Mouse (Mus musculus) right cerebral cortex, adult 18-20 months (tissue): ENCODE data around the gene Emc8.
A peak's percentile ranks its signal among the peaks of the same experiment; 100 is the strongest.

ENCODE experiments used
- DNase-seq: peaks from one replicate; pipeline ENCODE4 v3.0.0; 2022; ENCODE audit warnings: mixed read lengths

Gene Emc8

DNA sequence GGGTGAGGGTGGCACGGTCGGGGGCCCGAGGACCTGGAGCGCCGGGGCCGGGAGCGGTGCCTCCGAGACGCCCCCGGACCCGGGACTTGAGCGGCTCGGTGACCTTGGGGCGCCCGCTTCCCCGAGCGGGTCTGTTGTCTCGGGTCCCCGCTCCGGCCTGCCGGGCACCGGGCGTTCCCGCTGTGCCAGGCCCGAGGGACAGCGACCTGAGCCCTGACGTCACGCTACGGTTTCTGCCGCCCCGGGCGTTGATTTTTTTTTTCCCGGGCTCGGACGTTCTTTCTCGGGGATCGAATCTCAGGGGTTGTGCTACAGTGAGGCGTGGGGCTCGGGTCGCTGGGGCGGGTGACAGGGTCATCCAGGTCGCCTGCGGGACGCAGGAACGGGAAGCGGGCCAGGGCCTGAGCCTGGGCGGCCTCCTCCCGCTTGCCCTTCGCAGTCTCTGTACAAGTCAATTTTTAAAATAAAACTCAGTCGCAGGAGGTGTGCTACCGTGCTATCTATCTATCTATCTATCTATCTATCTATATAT lies at the start of gene Emc8:
Gene Emc8, minus strand, starts transcription at position 200 of the 532 bp plus-strand sequence.
- DNase-seq: no peak

DNA sequence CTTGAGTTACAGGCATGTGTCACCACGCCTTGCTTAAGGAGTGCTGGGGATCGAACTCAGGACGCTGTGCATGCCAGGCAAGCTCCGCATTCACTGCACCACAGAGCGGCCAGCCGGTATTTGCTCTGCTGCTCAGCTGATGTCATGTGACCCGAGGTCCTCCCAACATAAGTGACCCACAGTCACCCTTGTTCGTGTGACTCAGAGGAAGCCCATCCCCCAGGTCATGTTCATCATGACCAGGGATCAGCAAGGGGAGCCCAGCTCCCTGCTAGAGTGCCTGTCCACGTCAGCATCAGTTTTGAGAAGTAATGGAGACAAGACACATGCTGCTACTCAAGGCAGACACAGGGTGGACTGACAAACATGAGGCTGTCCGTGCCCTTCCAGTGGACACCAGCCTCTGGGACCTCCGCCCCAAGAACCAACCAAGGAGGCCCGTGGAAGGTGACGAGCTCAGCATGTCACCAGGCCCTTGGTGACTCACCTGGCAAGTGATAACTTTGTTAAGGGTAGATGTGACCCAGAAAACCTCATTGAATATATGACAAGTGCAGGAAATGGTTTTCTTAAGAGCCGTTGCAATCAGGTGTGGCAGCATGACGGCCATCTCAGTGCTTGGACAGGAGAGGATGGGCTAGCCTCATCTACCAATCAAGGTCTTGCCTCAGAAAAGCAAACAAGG lies 47.8 kb upstream of the Emc8 start:
- DNase-seq: no peak

DNA sequence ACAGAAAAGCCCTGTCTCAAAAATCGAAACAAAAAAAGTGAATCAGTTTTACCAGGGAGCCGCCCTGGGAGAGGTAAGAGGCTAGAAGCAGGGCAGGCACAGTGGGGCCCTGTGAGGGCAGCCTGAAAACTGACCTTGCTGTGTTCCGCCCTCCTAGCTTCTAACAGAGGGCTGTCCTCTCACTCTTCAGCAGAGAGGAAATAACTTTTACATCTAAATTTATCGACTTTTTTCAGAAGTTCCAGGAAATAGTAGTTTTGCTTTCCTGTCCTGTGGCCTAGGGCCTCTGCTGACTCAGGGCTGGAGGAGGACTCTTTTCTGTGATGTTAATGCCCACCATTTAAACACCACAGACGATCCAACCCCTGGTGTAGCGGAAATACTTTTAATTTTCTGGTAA lies 46.8 kb upstream of the Emc8 start:
- DNase-seq: no peak

DNA sequence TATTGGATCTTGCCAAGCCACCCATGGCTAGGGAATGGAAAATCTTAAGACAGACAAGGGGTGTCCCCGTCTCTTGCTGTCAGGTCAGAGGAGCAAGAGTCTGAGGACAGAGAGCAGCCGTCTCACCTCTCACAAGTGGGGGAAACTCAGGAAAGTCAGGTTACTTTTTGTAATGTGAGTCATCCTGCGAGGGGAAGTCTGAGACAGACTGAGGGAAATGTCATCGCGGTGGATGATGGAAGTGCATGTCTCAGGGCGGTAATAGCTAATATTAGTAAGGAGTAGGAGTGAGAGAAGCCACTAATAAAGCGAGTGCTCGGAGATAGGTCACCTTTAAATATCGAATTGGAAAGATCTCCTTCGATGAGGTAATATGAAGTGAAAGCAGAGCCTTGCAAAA lies 40.8 kb upstream of the Emc8 start:
- no peak for DNase-seq

DNA sequence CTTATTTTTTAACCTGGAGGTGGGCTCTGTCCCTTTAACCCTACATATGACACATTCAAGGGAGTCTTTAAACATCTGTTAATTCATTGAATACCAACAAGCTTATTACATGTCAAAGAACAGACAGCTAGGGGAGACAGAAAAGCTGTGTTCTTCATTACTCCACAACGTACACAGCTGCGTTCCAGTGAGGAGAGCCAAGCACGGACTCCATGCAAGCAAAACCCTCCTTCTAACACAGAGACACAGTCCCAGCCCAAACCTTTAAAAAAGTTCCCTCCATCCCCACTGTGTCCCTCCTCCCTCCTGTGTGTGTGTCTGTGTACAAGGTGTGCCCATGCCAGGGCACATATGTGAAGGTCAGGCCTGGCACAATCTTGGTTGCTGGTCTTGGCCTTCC lies 37.8 kb upstream of the Emc8 start:
- no peak for DNase-seq

DNA sequence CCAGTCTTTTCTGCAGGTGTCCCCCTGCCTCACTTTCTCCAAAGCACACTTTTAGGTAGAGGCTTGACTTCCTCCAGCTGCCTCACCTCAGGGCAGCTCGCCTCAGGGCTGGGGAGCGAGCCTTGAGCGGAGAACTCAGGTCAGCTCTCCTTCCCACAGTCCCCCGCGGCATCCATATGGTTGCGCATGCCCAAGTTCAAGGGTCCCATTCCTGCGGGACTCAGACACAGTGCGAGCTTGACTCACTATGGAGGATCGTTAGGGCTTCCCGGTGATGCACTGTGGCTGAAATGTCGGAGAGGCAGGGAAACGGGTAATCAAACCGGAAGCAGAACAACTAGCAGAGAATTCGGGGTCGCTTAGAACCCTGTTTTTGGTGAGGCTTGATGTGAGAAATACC lies 36.8 kb upstream of the Emc8 start:
- no peak for DNase-seq

DNA sequence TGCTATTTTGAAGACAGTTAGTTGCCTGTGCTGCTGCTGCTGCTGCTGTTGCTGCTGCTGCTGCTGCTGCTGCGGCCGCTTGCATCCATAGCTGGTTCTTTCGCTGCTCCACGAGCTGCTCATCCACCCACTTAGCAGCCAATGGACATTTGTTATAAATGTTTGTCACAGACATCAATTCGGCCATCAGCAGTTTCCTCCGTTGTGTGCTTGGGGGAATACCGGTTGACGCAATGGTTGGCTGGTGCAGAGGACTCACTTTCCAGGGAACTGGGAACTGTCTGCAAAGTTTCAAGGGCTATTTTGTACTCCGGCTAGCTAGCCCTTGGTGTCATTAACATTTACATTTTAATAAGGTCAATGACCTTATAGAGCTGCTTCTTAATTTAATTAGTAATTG lies 35.8 kb upstream of the Emc8 start:
- no peak for DNase-seq

DNA sequence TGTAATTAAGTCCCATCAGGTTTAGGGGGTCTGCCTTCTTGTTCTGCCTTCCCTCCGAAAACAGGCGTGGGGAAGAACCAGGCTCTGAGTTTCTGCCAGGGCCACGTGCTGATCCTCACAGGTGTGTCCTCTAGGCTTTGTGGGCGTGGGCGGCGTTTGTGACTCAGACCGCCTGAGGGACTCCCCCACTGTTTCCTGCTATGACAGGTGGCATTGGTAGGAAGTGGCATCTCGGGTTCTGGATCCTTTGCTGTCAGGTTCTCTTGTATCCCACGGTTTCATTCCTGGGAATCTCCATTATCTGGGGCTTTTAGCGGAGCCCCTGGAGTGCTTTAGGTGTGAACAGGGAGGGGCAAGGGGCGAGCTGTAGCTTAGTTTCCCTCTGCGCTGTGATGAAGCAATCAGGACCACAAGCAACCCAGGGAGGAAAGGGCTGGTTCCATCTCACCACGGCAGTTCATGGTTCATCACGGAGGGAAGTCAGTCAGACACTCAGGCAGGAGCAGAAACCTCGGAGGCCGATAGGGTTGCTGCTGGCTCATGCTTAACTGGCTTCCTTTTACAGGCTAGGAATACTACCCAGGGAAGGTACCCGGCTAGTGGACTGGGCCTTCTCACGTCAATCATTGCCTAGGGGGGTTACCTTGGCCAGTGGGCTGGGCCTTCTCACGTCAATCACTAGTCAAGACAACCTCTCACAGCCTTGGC lies 33.5 kb upstream of the Emc8 start:
- peak; percentile 51 for DNase-seq

DNA sequence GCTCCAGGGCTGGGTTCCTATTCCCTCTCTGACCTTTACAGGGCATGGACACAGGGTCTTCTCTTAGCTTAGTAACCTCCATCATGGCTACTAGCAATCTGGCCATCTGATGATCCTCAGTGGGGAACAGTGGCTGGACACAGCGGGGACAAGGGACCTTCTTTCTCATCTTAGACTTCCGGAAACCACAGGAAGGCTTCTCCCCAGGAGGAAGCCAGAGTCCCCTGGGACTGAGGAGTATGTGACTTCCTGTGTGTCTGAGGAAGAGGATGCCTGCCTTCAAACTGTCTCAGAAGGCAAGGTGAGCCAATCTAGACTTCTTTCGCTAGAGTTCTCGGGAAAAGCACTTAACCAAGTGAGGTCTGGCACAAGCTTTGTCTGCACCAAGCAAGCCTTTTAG lies 31.7 kb upstream of the Emc8 start:
- DNase-seq: no peak

DNA sequence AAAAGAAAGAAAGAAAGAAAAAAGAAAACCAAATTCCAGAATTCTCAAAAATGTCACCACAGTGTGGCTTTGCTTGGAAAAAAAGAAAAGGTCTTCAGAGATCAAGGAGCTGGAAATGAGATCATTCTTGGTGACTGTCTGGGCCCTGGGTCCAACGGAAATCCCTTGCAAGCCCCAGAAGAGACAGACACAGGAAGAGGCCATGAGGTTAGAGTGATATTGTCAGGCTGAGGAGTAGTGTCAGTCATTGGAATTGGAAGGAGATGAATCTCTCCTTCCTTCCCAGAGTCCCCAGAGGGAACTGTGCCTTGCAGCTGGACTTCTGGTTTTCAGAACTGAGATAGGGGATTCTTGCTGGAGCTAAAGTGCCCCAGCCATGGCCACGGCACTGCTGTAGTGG lies 31.2 kb upstream of the Emc8 start:
- DNase-seq: no peak

DNA sequence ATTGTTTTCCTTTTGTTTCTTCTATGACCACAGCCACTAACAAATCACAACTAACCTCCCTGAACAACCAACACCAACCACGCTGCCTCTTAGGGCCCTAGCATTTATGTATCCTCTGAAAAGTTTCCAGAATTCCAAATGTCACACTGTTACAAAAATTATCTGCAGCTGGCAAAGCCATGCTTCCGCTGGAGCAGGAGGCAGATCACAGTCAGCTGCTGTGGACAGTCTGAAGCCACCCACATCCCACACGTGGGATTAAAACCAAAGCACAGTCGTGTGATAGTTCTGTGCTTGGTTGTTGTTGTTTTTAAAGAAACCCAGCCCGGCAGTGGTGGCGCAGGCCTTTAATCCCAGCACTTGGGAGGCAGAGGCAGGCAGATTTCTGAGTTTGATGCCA lies 30.7 kb upstream of the Emc8 start:
- DNase-seq: no peak

DNA sequence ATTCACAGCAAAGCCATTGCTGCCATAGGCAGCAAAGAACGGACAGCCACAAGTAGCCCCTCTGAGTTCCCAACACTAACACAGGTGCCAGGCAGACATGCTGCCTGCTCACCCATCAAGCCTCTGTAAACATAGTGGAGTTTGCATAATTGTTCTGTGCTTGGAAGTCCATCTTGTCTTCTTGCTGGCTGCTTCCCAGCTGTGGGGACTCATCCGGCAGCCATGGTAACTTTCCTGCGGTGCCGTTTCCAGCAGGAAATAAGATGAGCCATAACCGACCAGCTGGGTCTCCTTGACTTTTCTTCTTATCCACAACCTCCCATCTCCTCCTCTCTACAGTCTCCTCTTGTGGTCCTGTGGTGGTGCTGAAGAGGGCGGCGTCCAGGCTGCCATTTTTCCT lies 30.1 kb upstream of the Emc8 start:
- DNase-seq: no peak

DNA sequence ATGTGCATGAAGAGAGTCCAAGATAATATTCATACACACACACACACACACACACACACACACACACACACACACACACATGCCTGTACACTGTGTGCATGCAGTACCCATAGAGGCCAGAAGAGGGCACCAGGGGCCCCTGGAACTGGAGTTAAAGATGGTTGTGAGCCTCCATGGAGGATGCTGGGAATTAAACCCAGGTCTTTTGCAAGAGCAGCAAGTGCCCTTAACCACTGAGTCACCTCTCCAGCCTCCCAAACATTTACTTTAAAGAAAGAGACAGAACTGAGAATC lies 29.6 kb upstream of the Emc8 start:
- DNase-seq: no peak

DNA sequence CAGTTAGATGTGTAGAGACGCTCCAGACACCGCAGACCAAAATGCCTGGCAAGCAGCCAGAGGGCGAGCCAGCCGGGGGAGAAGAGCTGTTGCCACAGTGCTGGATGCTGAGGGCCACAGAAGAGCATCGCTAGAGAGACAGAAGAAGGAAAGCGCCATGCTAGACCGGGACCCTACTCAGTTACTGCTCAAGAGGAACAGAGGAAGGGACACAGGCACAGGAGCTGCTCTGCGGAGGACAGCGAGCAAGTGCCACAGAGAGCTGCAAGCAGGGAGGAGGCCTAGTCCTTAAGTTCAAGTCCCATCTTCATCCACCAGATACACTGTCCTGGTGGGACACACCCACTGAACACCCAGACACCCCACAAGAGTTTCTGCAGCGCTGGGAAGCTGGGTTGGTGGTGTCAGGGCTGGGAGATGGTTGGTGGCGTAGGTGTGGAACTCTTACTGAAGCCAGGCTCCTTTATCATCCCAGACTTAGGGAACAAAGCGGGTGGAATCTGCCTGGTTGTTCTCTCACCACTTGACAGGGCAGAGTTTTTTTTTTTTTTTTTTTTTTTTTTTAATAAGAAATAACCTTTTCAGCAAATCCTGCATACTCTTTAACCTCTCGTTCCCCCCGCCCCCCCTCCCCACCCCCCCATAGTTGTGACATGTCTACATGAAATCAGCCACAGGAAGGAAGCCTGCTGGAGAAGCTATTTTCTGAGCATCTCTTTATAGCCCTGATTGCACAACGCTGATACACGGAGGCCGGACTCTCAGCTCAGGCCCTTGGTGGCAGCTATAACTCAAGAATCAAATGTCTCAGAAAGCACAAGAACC lies 29.0 kb upstream of the Emc8 start:
- no peak for DNase-seq

DNA sequence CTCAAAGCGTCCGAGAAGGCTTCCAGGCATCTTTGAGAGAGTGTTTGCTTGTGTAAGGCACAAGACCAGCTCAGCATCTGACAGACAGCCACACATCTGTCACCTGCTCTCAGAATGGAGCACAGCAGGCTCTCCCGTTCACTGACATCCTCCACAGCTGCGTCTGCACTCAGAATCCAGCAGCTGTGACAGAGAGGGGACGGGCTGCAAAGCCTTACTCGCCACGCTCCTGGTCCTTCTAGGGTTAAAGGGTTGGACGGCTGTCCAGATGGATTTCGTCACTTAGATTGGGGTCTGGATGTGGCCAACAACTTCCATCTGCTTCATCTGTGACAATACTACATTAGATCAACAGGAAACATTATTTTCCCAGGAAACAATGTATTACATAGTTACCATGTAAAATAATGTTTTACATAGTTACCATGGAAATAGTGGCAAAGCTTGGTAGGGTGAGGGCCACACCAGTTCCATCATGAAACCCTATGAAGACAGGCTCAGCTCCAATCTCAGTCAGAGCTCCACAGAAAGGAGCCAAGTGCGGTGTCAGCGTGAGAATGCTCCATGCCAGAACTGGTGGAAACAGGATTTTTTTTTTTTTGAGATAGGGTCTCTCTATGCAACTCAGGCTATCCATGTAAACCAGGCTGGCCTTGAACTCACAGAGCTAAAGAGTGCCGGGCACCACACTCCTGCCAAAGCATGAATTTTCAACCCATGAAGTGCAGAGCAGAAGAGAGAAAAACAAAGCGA lies 28.2 kb upstream of the Emc8 start:
- DNase-seq: no peak

DNA sequence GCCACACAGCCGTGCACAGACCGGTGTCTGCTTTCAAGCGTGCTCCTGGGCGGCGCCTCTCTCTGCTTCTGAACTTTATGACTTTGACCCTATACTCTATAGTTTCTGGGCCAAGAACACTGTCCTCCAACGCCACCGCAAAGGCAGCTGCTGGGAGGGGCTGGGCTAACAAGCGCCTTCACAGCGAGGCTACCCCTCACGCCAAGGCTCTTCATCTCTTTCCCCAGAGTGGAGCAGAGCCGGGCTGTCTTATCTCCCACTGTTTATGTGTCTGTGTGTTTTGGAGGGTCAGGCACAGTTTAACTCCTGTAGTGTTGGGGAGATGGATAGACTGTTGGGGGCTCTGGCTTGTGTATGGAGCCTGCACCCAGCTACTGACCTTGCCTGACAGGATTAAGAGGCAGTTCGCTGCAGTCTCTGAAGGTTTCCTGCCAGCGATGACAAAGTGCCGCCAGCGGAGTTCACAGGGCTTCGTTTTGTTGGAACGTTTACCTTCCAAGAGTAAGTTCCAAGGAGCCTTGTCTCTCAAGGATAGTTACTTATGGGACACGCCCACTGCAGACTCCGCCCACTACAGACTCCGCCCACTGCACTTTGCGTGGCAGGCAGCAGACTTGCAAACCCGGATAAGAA lies 25.6 kb upstream of the Emc8 start:
- no peak for DNase-seq

DNA sequence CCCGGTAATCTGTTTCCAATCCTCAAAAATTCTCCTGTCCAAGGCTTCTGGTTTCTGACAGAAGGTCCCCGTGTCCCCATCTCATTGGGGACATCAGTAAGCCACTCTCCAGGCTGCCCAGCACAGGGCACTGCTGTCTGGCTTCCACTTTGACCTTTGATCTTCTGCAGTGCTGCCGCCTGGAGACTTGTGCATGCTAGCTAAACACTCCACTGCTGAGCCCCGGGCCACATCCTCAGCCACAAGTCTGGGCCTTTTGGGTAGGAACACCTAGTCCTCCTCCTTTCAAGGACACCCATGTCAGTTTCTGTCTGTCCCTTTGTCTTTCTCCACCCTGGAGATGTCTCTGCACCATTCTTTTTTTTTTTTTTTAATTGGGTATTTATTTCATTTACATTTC lies 24.6 kb upstream of the Emc8 start:
- no peak for DNase-seq

DNA sequence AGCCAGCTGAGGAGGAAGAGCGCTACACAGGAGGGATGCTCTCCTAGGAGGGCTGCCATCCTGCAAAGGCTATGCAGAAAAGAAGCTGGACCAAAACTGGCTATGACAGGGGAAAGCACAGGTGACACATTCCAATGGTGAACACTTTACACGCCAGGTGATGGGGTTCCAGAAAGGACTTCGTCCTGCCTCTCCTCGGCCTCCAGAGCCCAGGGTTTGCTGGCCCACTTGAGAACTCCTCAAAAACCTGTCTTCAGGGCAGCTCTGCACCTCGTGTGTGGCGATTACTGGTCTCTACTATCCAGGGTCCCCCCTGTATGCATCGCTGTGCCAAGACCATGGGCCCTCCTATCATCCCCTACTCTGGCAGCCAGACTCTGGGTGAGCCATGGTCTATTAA lies 20.1 kb upstream of the Emc8 start:
- DNase-seq: no peak

DNA sequence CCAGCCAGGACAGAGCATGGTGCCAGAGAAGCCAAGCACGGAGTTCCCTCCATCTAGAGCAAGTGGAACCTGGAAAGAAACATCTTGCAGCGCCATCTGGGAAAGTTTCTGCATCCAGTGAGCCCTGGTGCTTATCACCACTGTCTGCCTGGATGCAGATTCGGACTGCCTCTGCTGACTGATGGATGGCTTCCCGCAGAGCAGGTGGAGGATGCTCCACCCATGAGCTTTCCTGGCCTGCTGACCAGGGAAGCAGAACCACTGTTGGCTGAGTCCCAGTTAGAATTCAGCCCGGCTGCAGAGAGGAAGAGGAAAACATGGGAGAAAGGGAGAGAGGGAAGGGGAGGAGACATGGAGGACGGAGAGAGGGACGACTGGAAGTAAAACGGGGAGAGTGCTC lies 19.4 kb upstream of the Emc8 start:
- DNase-seq: no peak

DNA sequence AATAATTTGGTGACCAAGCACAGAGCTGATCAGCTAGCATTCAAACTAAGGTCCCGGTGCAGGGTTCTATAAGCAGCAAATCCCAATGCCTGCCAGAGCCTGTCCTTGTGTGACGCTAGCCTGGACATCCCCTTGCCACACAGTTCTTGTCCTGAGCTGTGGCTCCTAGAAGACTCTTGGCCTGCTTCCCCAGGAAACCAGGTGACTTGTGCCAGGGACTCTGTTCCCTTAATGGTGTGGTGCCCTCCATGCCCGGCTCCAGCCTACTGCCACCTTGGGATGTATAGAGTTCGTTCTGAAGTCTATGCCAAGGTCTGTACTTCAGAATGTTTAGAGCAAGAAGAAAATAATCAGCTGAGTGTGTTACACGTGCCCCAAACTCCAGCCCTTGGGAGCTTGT lies 18.2 kb upstream of the Emc8 start:
- no peak for DNase-seq

DNA sequence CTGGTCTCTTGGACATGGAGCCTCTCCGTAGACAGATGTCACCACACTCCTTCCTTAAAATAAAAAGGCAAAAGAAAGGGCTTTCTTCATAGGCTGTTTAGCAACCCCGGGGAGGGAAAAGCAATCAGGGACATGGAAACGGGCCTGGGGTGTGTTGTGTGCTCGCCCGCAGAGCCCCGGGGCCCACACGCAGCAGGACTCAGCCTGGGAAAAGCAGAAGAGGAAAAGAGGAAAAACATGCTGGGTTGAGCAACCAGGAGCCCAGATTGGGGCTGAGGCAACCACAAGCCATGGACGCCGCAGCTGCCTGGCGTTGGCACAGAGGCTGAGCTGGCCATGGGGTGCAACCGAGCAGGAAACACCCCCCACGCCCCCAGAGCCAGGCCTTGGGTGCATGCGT lies 17.7 kb upstream of the Emc8 start:
- no peak for DNase-seq

DNA sequence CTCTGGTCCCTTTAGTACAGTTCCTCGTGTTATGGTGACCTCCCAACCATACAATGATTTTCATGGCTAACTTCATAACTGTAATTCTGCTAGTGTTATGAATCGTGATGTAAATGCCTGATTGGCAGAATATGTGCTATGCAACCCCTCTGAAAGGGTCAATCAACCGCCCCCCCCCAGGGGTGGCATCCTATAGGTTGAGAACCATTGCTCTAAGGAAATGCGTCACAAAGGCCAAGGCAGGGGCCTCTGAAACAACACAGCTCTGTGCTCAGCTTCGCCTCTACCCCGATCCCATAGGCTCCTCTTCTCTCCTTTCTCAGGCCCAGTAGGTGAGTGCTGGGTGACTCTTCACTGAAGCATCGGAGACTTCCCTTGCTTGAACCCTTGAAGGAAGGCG lies 17.2 kb upstream of the Emc8 start:
- DNase-seq: no peak

DNA sequence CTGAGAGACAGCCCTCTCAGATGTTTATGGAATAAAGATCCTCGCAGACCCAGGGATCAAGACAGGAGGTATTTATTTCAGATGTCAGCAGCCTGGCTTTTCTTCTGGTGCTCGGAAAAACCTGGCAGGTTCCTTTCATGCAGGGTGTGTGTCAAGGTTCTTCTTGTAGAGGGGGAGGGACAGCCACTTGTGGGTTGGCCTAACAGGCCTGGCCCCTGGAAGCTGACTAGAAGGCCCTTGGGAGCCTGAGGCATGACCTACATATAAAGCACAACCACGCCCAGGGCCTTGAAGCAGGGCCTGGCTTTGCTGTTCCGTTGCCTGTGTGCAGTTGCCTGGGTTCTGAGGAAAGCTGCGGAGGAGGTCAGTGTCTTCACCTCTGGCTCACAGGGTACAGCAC lies 16.7 kb upstream of the Emc8 start:
- DNase-seq: no peak
